Mouse (Mus musculus) E14TG2a.4 (cell line): ENCODE results near the gene Rnft1.

Experiments used
- CTCF ChIP-seq: conservative IDR thresholded peaks from 2 replicates; pipeline ENCODE4 v1.5.1; 2014; ENCODE audit warnings: low read length
- NANOG ChIP-seq: IDR thresholded peaks from 2 replicates; pipeline ENCODE4 v1.6.1; 2014; ENCODE audit warnings: borderline replicate concordance, low read length, mixed read lengths
- POU5F1 ChIP-seq: IDR thresholded peaks from 2 replicates; pipeline ENCODE4 v1.6.1; 2014; ENCODE audit warnings: low read length, borderline replicate concordance

DNA sequence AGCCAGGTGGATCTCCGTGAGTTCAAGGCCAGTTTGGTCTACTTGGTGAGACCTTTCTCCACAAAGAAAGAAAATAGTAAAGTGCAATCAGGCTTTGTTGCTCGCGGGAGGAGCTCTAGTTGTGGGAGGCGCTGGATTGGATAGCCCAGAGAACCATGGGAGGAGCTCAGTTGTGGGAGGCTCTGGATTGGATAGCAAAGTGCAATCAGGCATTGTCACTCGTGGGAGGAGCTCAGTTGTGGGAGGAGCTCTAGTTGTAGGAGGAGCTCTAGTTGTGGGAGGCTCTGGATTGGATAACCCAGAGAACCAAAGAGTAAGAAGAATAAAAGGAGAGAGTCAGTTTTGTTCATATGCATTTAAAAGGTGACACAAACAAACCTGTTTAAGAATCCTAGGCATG, 30.5 kb upstream of the Rnft1 start:
- no peak for TF ChIP-seq CTCF
- no peak for TF ChIP-seq POU5F1
- TF ChIP-seq NANOG = no peak
